Mouse (Mus musculus) forebrain, embryonic 13.5 days (tissue): ENCODE results near the gene Erlin1. TPM values are rescaled to one million over a fixed set of nuclear protein-coding genes. Genes with fewer than 3 reads are reported as not detected.

Experiments
- ATAC-seq: fragments of 200-750 bp; cut with Nextera tagmentation; 2 replicates; pipeline ENCODE4 v1.8.0; 2017
- H3K27ac ChIP-seq: fragments of 300-500 bp; sonication (generic); 2 replicates; pipeline ENCODE4 v1.5.1; 2015; ENCODE audit warnings: inconsistent platforms, mild to moderate bottlenecking, moderate library complexity
- H3K27me3 ChIP-seq: fragments of 300-500 bp; sonication (generic); 2 replicates; pipeline ENCODE4 v1.6.1; 2015; ENCODE audit warnings: mild to moderate bottlenecking, inconsistent platforms
- H3K36me3 ChIP-seq: fragments of 300-500 bp; sonication (generic); 2 replicates; pipeline ENCODE4 v1.6.1; 2015; ENCODE audit warnings: mild to moderate bottlenecking, inconsistent platforms; ENCODE audit not compliant: poor library complexity, severe bottlenecking
- H3K4me1 ChIP-seq: fragments of 300-500 bp; sonication (generic); 2 replicates; pipeline ENCODE4 v1.6.1; 2015; ENCODE audit warnings: inconsistent platforms
- H3K4me2 ChIP-seq: fragments of 300-500 bp; sonication (generic); 2 replicates; pipeline ENCODE4 v1.6.1; 2015; ENCODE audit warnings: inconsistent platforms, mild to moderate bottlenecking, moderate library complexity
- H3K4me3 ChIP-seq: fragments of 300-500 bp; sonication (generic); 2 replicates; pipeline ENCODE4 v1.5.1; 2015; ENCODE audit warnings: mild to moderate bottlenecking, inconsistent platforms
- H3K9ac ChIP-seq: fragments of 300-500 bp; sonication (generic); 2 replicates; pipeline ENCODE4 v1.6.1; 2015; ENCODE audit warnings: mild to moderate bottlenecking, inconsistent platforms
- H3K9me3 ChIP-seq: fragments of 300-500 bp; sonication (generic); replicated peaks from 2 replicates; pipeline ENCODE4 v1.6.1; 2016; ENCODE audit warnings: inconsistent platforms
- WGBS: fragments of 180-500 bp; shearing (Covaris S2); methylation state at CpG from one replicate; pipeline ENCODE4 v1.1.7; 2015; 5-methylcytosine and 5-hydroxymethylcytosine counted together
- polyA plus RNA-seq: library from polyadenylated mRNA; unstranded; fragments of >200 nt; fragmentation: Nextera tagmentation; extraction: Ambion mirVana; gene quantifications from 2 replicates; pipeline ENCODE4 v1.2.1, GENCODE M21; 2015

The Erlin1 gene
- 17.8 and 19.8 TPM in 2 replicates for polyA plus RNA-seq

DNA sequence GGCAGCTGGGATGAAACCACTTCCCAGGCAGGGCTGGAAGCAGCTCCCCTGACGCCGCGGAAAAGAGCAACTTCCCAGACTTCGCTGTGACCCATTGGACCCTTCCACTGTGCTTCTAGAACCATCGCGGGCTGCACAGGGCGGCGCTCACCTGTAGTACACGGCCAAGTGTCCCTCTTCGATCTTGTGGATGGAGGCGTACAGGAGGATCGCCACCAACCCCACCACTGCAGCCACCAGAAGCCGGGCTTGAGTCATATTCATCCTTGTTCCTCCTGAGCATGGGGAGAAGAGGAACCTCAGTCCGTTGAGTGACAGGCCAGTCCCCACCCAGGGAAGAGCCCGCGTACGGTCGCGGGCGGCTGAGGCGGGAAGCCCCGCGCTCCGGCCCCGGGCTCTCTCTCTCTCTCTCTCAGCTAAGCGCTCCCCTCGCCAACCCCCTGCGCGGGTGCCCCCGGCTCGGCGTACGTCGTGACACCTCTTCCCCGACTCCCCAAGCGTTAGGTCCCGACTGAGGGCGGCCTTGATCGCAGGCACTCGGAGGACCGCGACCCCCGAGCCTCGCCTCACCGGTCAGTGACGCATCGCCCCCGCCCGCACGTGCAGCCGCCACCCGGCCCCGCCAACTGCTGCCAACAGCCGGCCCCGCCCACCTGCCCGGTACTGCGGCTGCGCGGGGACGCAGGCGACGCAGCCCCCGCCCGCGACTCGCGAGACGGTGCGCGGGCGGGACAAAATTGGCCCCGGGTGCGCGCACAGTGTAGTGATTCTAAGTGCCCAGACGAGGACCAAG, at the start of gene Erlin1:
Gene Erlin1 (minus strand): TSS at position 665 of the 793 bp plus-strand sequence.
- under 1% methylated on average over 60 of the region's 75 CpGs for WGBS

GRCm38 (mm10) chr19:44117793-44118192, 48.2 kb upstream of the Erlin1 start:
- H3K27ac ChIP-seq = no peak overlapping the region
- H3K9ac ChIP-seq = no peak overlapping the region
- no peak overlapping the region for H3K4me3 ChIP-seq
- H3K4me2 ChIP-seq = no peak overlapping the region
- no peaks in the 10 kb centered on the region for H3K27me3 ChIP-seq
- no peaks in the 10 kb centered on the region for H3K9me3 ChIP-seq
- H3K4me1 ChIP-seq = no peaks in the 10 kb centered on the region
- H3K36me3 ChIP-seq = peaks cover 88% of the 10 kb centered on the region
- no peak for ATAC-seq

More for the DNA sequence above, at the start of gene Erlin1:
- Histone ChIP-seq H3K9ac (peak within 1 kb of the TSS; percentile 84), H3K27me3 (no peaks in the 10 kb centered on the region), H3K4me2 (peak within 1 kb of the TSS; percentile 95), H3K4me1 (peaks cover 26% of the 10 kb centered on the region), H3K9me3 (no peaks in the 10 kb centered on the region), H3K36me3 (0 out of 2 replicates have a peak, but pooled peaks cover 9% of the 10 kb centered on the region), H3K4me3 (peak within 1 kb of the TSS; percentile 76), H3K27ac (peak within 1 kb of the TSS; percentile 35)
- ATAC-seq = peak; percentile 94

DNA sequence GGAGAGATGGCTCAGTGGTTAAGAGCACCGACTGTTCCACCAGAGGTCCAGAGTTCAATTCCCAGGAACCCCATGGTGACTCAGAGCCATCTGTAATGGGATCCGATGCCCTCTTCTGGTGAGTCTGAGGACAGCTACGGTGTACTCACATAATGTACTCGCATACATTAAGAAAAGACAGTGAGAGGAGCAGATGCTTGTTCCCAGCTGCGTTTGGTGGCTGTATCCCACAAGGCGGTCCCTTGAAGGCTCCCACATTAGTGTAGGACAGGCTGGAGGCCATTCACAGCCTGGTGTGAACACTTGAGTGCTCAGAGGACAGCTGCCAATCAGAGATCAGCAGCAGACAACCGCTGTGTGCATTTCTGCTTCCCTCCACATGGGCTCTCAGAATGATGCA, 42.1 kb upstream of the Erlin1 start:
- WGBS = 61% methylated on average over 7 of the region's 7 CpGs
- Histone ChIP-seq H3K9ac (no peak overlapping the region), H3K4me2 (no peak overlapping the region), H3K27ac (no peak overlapping the region), H3K4me1 (peaks cover 7% of the 10 kb centered on the region), H3K9me3 (no peaks in the 10 kb centered on the region), H3K4me3 (no peak overlapping the region), H3K27me3 (no peaks in the 10 kb centered on the region), H3K36me3 (peaks cover 70% of the 10 kb centered on the region)
- no peak for ATAC-seq

- H3K4me3 ChIP-seq = no peak overlapping the region
- H3K4me2 ChIP-seq = no peak overlapping the region
- no peak overlapping the region for H3K9ac ChIP-seq
- H3K27me3 ChIP-seq = no peaks in the 10 kb centered on the region
- ATAC-seq = no peak
- 89% methylated on average over 9 of the region's 9 CpGs for WGBS
- peaks cover 20% of the 10 kb centered on the region for H3K4me1 ChIP-seq
- peaks cover 60% of the 10 kb centered on the region for H3K36me3 ChIP-seq
- no peaks in the 10 kb centered on the region for H3K9me3 ChIP-seq
- H3K27ac ChIP-seq = no peak overlapping the region
Measured at GRCm38 (mm10) chr19:44110356-44110755, 40.8 kb upstream of the Erlin1 start.

DNA sequence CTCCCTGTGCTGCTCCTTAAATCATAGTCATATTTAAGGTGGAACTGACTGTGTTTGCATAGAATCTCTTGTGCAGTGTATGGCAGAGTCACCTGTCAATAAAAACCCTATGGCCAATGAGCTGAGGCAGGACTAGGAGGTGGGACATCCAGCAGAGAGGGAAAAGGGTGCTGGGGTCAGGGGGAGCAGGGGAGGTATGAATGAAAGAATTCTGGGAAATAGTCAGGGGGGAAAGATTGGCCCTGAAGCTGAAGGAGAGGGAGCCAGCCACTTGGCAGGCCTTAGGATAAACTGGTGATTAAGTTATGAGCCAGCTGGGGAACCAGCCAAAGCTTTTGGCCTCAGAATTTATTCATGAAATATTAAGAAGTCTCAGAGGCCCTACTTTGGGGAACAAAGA, 39.4 kb upstream of the Erlin1 start:
- Histone ChIP-seq H3K4me3 (no peak overlapping the region), H3K9ac (no peak overlapping the region), H3K4me1 (peaks cover 20% of the 10 kb centered on the region), H3K36me3 (peaks cover 47% of the 10 kb centered on the region), H3K9me3 (no peaks in the 10 kb centered on the region), H3K4me2 (no peak overlapping the region), H3K27me3 (no peaks in the 10 kb centered on the region), H3K27ac (no peak overlapping the region)
- ATAC-seq = no peak

DNA sequence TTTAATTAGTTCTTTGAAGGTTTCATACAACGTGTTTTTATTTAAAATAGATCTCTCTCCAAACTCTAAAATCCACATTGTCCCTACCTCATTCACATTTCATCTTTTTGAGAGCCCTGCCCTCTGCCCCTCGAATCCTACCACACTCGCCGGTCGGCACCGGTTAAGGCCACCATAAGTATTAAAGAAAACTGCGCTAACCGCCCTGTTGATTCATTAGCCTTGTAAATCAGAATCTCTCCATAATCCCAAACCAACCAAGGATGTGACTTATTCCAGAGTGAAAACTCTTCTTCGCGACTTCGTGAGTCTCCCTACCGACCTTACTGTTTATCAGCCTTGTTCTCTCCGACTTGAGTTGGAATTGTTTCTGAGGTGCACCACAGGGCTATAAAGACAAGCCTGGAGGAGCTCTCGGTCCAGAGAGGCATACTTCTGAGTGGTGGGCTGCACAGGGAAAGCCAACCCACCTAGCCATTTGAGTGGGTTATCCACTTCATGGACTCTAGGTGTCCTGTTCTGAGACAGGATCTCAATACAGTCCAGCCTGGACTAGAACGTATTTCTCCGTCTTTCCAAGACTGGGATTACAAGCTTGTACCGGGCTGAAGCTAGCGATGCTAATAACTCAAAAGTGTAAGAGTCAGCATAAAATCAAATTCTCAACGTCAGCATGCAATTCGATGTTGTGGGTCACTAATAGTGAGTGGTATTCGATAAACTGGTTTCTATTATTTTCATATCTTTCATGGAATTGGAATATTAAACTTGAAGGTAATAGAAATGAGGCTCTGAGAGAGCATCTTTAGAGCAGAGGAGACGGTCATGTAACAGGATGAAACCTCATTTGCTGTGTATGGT, 38.3 kb upstream of the Erlin1 start:
- peak; percentile 52 for ATAC-seq
- Histone ChIP-seq H3K4me3 (peak overlapping the region; percentile 93), H3K27me3 (no peaks in the 10 kb centered on the region), H3K36me3 (peaks cover 36% of the 10 kb centered on the region), H3K9ac (peak overlapping the region; percentile 96), H3K27ac (no peak overlapping the region), H3K4me1 (peaks cover 20% of the 10 kb centered on the region), H3K4me2 (peak overlapping the region; percentile 88), H3K9me3 (no peaks in the 10 kb centered on the region)
- WGBS = 30% methylated on average over 22 of the region's 22 CpGs

DNA sequence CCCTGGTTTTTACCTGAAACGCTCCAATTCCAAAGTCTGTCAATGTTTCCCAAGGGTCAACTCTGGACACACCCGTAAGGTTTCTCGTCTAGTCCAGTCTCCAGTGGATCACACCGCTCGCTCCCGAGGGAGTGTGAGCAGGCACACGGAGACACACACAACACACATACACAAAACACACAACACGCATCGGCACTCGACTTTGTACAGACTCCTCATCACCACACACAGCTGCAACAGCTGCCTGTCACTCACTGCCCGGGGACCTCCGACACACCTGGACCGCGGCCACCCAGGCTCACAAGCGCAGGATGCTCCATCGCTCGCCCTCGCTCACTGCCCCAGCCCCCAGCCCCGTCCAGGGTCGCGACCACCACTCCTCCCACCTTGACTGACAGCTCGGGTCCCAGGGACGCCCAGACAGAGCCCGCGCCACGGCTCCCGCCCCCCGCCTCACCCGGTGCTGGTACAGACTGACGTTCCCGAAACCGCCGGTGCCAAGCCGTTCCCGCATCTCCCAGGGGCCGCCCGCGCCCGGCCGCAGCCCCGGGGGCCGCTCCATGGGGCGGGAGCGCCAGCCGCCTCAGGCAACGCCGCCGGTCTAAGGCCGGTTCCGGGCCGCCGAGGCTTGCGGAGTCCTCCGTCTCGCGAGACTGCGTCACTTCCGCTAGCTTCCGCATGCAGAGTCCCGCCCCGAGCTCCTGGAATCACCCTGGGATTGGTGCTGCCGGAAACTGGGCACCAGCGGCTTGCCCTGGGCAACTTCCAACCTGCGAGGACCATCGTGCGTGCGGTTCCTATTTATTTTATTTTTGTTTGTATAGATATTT, 37.5 kb upstream of the Erlin1 start, which contains the start of gene Chuk:
Gene Chuk (minus strand): TSS at position 650 of the 830 bp plus-strand sequence.
- Histone ChIP-seq H3K4me1 (peaks cover 20% of the 10 kb centered on the region), H3K9ac (peak within 1 kb of the TSS; percentile 96), H3K9me3 (no peaks in the 10 kb centered on the region), H3K4me3 (peak within 1 kb of the TSS; percentile 93), H3K27me3 (no peaks in the 10 kb centered on the region), H3K4me2 (peak within 1 kb of the TSS; percentile 88), H3K36me3 (peaks cover 28% of the 10 kb centered on the region), H3K27ac (peak within 1 kb of the TSS; percentile 57)
- peak; percentile 100 for ATAC-seq
- under 1% methylated on average over 67 of the region's 67 CpGs for WGBS

- Histone ChIP-seq H3K27ac (no peak overlapping the region), H3K9ac (no peak overlapping the region), H3K9me3 (no peaks in the 10 kb centered on the region), H3K27me3 (no peaks in the 10 kb centered on the region), H3K36me3 (peaks cover 22% of the 10 kb centered on the region), H3K4me1 (peaks cover 20% of the 10 kb centered on the region), H3K4me3 (no peak overlapping the region), H3K4me2 (no peak overlapping the region)
- WGBS = 100% methylated on average over 1 of the region's 1 CpGs
- no peak for ATAC-seq
Measured at GRCm38 (mm10) chr19:44104393-44104792, 34.8 kb upstream of the Erlin1 start.

DNA sequence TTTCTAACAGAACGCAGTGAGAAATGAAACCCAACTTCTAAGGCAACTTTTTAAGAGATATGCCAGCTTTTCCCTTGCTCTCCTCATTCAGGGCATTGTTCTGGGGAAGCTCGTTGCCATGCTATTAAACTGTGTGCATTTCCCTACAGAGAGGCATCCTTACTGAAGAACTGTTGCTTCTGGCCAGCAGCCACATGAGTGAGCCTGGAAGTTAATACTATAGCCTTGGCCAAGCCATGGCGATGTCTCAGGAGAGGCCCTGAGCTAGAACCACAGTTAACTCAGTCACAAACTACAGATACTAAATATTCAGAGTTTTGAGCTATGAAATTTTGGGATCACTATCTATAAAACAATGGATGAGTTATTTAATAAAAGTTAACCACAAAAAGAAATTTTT, 33.4 kb upstream of the Erlin1 start:
- Histone ChIP-seq H3K9ac (no peak overlapping the region), H3K4me3 (no peak overlapping the region), H3K27ac (no peak overlapping the region), H3K36me3 (peaks cover 25% of the 10 kb centered on the region), H3K4me2 (no peak overlapping the region), H3K9me3 (no peaks in the 10 kb centered on the region), H3K27me3 (no peaks in the 10 kb centered on the region), H3K4me1 (peaks cover 18% of the 10 kb centered on the region)
- WGBS = 91% methylated on average over 3 of the region's 3 CpGs
- ATAC-seq = no peak

GRCm38 (mm10) chr19:44100840-44101239, 31.3 kb upstream of the Erlin1 start:
- H3K4me2 ChIP-seq = no peak overlapping the region
- H3K9ac ChIP-seq = no peak overlapping the region
- no peaks in the 10 kb centered on the region for H3K27me3 ChIP-seq
- H3K4me1 ChIP-seq = peaks cover 4% of the 10 kb centered on the region
- no peak overlapping the region for H3K4me3 ChIP-seq
- H3K27ac ChIP-seq = no peak overlapping the region
- H3K36me3 ChIP-seq = peaks cover 45% of the 10 kb centered on the region
- ATAC-seq = no peak
- no peaks in the 10 kb centered on the region for H3K9me3 ChIP-seq

DNA sequence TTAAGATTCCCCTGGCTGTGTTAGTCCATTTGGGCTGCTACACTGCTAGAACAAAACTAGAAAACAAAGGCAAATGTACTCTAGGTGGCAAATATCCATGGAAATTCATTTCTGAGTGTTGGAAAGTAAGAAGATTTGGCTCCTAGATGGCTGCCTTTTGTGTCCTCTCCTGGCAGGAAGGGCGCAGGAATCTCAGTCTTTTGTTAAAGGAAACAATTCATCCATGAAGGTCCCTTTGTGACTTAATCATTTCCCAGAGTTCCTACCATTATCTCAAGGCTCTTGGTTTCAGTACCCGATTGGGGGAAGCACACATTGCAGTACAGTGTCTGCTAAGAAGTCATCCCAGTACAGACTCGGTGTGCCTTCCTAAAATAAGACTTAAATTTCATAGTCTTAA, 16.7 kb upstream of the Erlin1 start:
- no peak overlapping the region for H3K27ac ChIP-seq
- H3K4me3 ChIP-seq = no peak overlapping the region
- no peaks in the 10 kb centered on the region for H3K9me3 ChIP-seq
- H3K4me1 ChIP-seq = no peaks in the 10 kb centered on the region
- H3K4me2 ChIP-seq = no peak overlapping the region
- WGBS = 6% methylated on average over 3 of the region's 3 CpGs
- no peak for ATAC-seq
- H3K27me3 ChIP-seq = no peaks in the 10 kb centered on the region
- peaks cover 66% of the 10 kb centered on the region for H3K36me3 ChIP-seq
- H3K9ac ChIP-seq = no peak overlapping the region
